Comparison of ENCODE assay signal across 8 mouse cellular contexts in genomic region chr5:137349384-137350204, GRCm38 (mm10). TPM values are rescaled to one million over a fixed set of nuclear protein-coding genes. Genes with fewer than 3 reads are reported as not detected.
DNase-seq lines count a peak whose midpoint lies in the region; ATAC-seq and TF ChIP-seq lines count a peak whose summit lies in the region.

Gene Ephb4 (plus strand): TSS chr5:137350109.

- H3K4me3 ChIP-seq in cortical plate, adult 2 months (ENCODE audit: insufficient read depth, low read length), result peak within 1 kb of the TSS; percentile 27
- peak within 1 kb of the TSS; percentile 61 for H3K4me3 ChIP-seq in hindbrain, embryonic 14.5 days (replicated peaks; ENCODE audit: low read length)
- peak within 1 kb of the TSS; percentile 53 for H3K4me3 ChIP-seq in left cerebral cortex, adult 2 months

- H3K4me2 ChIP-seq in hindbrain, embryonic 14.5 days (replicated peaks), result peak within 1 kb of the TSS; percentile 95

- peak; percentile 91 for ATAC-seq in hindbrain, embryonic 14.5 days (ENCODE audit: low FRiP score)

- H3K9ac ChIP-seq in hindbrain, embryonic 14.5 days, result peak within 1 kb of the TSS; percentile 69

- peak within 1 kb of the TSS; percentile 28 for H3K27ac ChIP-seq in cortical plate, adult 2 months (ENCODE audit: insufficient read depth, low read length)
- H3K27ac ChIP-seq in hindbrain, embryonic 14.5 days, result peak within 1 kb of the TSS; percentile 53
- H3K27ac ChIP-seq in left cerebral cortex, adult 2 months, result peak within 1 kb of the TSS; percentile 66

- peaks cover 19% of the 10 kb centered on the region for H3K27me3 ChIP-seq in hindbrain, embryonic 14.5 days (ENCODE audit: control insufficient read depth, insufficient read depth, low read length)

- H3K4me1 ChIP-seq in cortical plate, adult 2 months (ENCODE audit: control insufficient read depth, insufficient read depth, low read length), result no peaks in the 10 kb centered on the region
- peaks cover 19% of the 10 kb centered on the region for H3K4me1 ChIP-seq in hindbrain, embryonic 14.5 days (replicated peaks; ENCODE audit: control insufficient read depth, insufficient read depth, low read length)

- H3K36me3 ChIP-seq in hindbrain, embryonic 14.5 days (replicated peaks; ENCODE audit: control insufficient read depth, insufficient read depth), result no peaks in the 10 kb centered on the region; the same call in 1 of the 2 replicates

- DNase-seq in adipocyte (ENCODE audit: low spot score), result peak; percentile 96
- peak; percentile 85 for DNase-seq in gastrocnemius, postnatal 10 days
- peak; percentile 68 for DNase-seq in hindbrain, embryonic 14.5 days (ENCODE audit: low spot score)
- DNase-seq in left cerebral cortex, adult 2 months (ENCODE audit: extremely low spot score in 1 of 2, low spot score in 2 of 2), result peak; percentile 37 to 63
- DNase-seq in lung, postnatal 36 days, result peak; percentile 97
- peak; percentile 29 for DNase-seq in right cerebral cortex, postnatal 25 days
- no peak for DNase-seq in T-cell, adult 2 months (ENCODE audit: low spot score)

- no peak for TF ChIP-seq CTCF in cortical plate, adult 2 months (IDR thresholded peaks at IDR 0.05; ENCODE audit: extremely low read depth, insufficient read depth, low read length)
- no peak; the same call in 1 of the 2 replicates for TF ChIP-seq CTCF in left cerebral cortex, adult 2 months (IDR thresholded peaks at IDR 0.05)

- H3K9me3 ChIP-seq in hindbrain, embryonic 14.5 days (ENCODE audit: control insufficient read depth, low read length), result no peaks in the 10 kb centered on the region

- intact Hi-C loops in left cerebral cortex, adult 2 months (cut with DNase I), result no loop called here

- WGBS in hindbrain, embryonic 14.5 days, result 1% methylated on average over 27 of the region's 32 CpGs

- TF ChIP-seq POLR2A in cortical plate, adult 2 months (IDR thresholded peaks at IDR 0.05; ENCODE audit: extremely low read depth, insufficient read depth, low read length), result no peak

RNA-seq across cellular contexts. Expression of gene Ephb4, which starts in this region (rescaled TPM):
- 5.8 and 5.9 TPM in 2 replicates for polyA plus RNA-seq in cortical plate, adult 2 months (2012; rRNA removed)
- 10 to 100 TPM; 30.6 to 38.8 TPM for total RNA-seq in gastrocnemius, postnatal 10 days (2021)
- polyA plus RNA-seq in hindbrain, embryonic 14.5 days (2014; fragmentation: Nextera tagmentation; extraction: Ambion mirVana), result 8.7 and 9.0 TPM in 2 replicates
- 1 to 10 TPM; 4.9 to 6.8 TPM for total RNA-seq in left cerebral cortex, adult 2 months (2021)

Comparison
In these comparisons a context has a peak if more than half of its experiments do, and no peak if none do; other contexts are left out.
1. RNA of gene Ephb4 (total RNA-seq): 30.6 to 38.8 TPM in gastrocnemius, postnatal 10 days; 4.9 to 6.8 TPM in left cerebral cortex, adult 2 months; every median in the first group is over 4 times any median in the second.
2. Peak in every context shown above with its lines, with median percentiles within 50 percentile points of each other: H3K27ac ChIP-seq and H3K4me3 ChIP-seq.